Mouse (Mus musculus): ENCODE results near the gene Chmp6. TPM values are rescaled to one million over a fixed set of nuclear protein-coding genes. Genes with fewer than 3 reads are reported as not detected.

The Chmp6 gene
- polyA plus RNA-seq, 1 experiment from 2014 or later, result 54.7 TPM

GRCm38 (mm10) chr11:119942201-119942726, 29.0 kb downstream of the Chmp6 start:
- no peak for TF ChIP-seq CTCF (IDR thresholded peaks at IDR 0.05)
- peak; percentile 24 for ATAC-seq
- POLR2A ChIA-PET, result interaction anchor here (0.8 to 1.0 kb wide), 2 partner anchors 11 to 45 kb away, joined by 3 read pairs; no protein-coding TSS in a partner anchor
- CTCF ChIA-PET, result interaction anchor here (1.2 to 2.9 kb wide), 3 partner anchors 22 to 50 kb away, joined by 6 to 12 read pairs (median 6); no protein-coding TSS in a partner anchor
- no peaks in the 10 kb centered on the region for H3K27me3 ChIP-seq
- in situ Hi-C loops (cut with MboI; ENCODE audit: low pct_unique_long_range_greater_than_20kb), result no loop called here
- no peak for DNase-seq (ENCODE audit: low read depth, low spot score)

GRCm38 (mm10) chr11:119942727-119943427, 29.6 kb downstream of the Chmp6 start, which contains the start of gene Baiap2:
Gene Baiap2, plus strand, starts transcription at chr11:119942763.
- ChIA-PET POLR2A (interaction anchor here (0.8 kb wide), 1 partner anchor 10 kb away, joined by 3 read pairs; no protein-coding TSS in a partner anchor), CTCF (interaction anchor here (2.9 kb wide), 1 partner anchor 49 kb away, joined by 12 read pairs; no protein-coding TSS in a partner anchor)
- DNase-seq (ENCODE audit: low read depth, low spot score) (peak; percentile 75), ATAC-seq (peak; percentile 81)
- in situ Hi-C loops (cut with MboI; ENCODE audit: low pct_unique_long_range_greater_than_20kb), result no loop called here
- H3K27me3 ChIP-seq, result no peaks in the 10 kb centered on the region
- no peak for TF ChIP-seq CTCF (IDR thresholded peaks at IDR 0.05)

DNA sequence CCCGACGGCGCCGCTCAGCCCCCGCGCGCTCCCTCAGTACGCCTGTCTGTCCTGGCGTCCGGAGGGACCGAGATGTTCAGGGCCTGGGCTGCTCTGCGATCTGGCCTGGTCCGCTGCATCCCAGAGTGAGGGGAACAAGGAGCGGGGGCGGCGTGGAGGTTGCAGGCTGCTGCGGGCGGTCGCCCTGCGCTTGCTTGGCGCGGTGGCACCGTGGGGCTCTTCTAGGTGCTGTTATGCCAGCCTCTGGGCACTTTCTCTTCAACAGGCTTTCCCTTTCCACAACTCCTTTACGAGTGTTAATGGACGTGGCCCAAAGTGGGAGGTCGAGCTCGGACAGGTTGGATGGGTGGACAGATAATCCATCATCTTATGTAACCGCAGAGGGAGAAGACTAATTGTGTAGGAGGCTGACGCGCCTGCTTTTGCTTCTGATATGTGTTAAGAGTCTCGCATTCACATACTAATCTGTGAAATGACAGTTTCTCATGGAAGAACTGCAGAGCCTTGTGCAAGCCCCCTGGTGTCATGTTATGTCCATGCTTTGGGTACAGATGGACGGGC, 30.3 kb downstream of the Chmp6 start:
- DNase-seq (ENCODE audit: low read depth, low spot score), result no peak
- TF ChIP-seq CTCF (IDR thresholded peaks at IDR 0.05), result no peak
- POLR2A ChIA-PET, result no interaction called here

DNA sequence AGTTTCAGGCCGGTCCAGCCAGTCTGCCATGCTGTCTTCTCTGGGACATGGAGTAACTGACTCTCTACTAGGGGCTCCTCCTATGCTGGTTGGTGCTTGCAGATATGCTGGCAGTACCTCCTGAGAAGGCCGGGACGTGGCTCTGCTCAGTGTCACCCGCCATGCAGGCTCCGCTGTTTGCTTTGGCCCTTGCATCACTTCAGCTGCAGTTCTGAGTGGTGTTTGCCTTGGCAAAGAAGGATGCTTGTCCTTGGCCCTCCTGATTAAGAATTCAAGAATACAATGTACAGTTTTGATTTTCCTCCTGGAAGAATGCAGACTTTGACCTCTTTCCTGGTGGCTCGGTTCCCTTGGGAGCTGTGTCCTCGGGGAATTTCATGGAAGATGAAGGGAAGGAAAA, 32.1 kb downstream of the Chmp6 start:
- ATAC-seq (no peak), DNase-seq (ENCODE audit: low read depth, low spot score) (no peak)
- in situ Hi-C loops (cut with MboI; ENCODE audit: low pct_unique_long_range_greater_than_20kb), result loop anchor here (5.0 kb wide), 1 partner anchor 42 kb away; no protein-coding TSS in a partner anchor
- no peaks in the 10 kb centered on the region for H3K27me3 ChIP-seq
- ChIA-PET POLR2A (no interaction called here), CTCF (interaction anchor here (2.4 kb wide), 1 partner anchor 10 kb away, joined by 8 read pairs; no protein-coding TSS in a partner anchor)
- TF ChIP-seq CTCF (IDR thresholded peaks at IDR 0.05), result no peak

More for the DNA sequence above, 30.3 kb downstream of the Chmp6 start:
- no peak for ATAC-seq
- in situ Hi-C loops (cut with MboI; ENCODE audit: low pct_unique_long_range_greater_than_20kb), result no loop called here
- no peaks in the 10 kb centered on the region for H3K27me3 ChIP-seq
- CTCF ChIA-PET, result interaction anchor here (1.4 kb wide), 1 partner anchor 48 kb away, joined by 8 read pairs; no protein-coding TSS in a partner anchor

DNA sequence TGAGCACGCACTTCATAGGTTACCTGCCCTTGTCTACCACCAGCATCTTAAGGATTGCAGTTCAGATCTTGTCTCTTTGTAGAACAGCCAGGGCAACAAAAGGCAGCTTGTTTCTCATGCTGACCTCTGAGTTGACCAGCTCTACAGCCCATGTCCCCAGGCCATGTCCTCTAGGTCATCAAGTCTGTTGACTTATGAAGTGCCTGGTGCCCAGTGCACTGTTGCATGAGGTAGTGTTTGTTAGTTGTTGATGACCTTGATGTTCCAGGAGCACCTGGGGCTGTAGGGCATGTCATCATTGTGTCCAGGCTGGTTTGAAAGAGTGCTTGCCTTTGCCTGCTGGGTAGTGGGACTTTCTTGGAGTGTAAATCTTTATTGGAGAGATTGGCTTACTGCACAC, 34.2 kb downstream of the Chmp6 start:
- CTCF ChIA-PET, result interaction anchor here (1.3 to 2.9 kb wide), 2 partner anchors 38 to 44 kb away, joined by 5 to 10 read pairs; no protein-coding TSS in a partner anchor
- no peak for ATAC-seq
- H3K27me3 ChIP-seq, result no peaks in the 10 kb centered on the region
- POLR2A ChIA-PET, result no interaction called here
- in situ Hi-C loops (cut with MboI; ENCODE audit: low pct_unique_long_range_greater_than_20kb), result loop anchor here (5.0 kb wide), 1 partner anchor 40 kb away; no protein-coding TSS in a partner anchor
- no peak for TF ChIP-seq CTCF (IDR thresholded peaks at IDR 0.05)
- no peak for DNase-seq (ENCODE audit: low read depth, low spot score)

- in situ Hi-C loops (cut with MboI; ENCODE audit: low pct_unique_long_range_greater_than_20kb), result loop anchor here (5.0 kb wide), 1 partner anchor 39 kb away; no protein-coding TSS in a partner anchor
- no peaks in the 10 kb centered on the region for H3K27me3 ChIP-seq
- TF ChIP-seq CTCF (IDR thresholded peaks at IDR 0.05), result no peak
- POLR2A ChIA-PET, result no interaction called here
- CTCF ChIA-PET, result interaction anchor here (1.3 to 2.9 kb wide), 4 partner anchors 12 to 44 kb away, joined by 3 to 10 read pairs (median 4); no protein-coding TSS in a partner anchor
- no peak for DNase-seq (ENCODE audit: low read depth, low spot score)
- no peak for ATAC-seq
Observed at GRCm38 (mm10) chr11:119947897-119948296, 34.7 kb downstream of the Chmp6 start.

GRCm38 (mm10) chr11:119948305-119948704, 35.1 kb downstream of the Chmp6 start:
- DNase-seq (ENCODE audit: low read depth, low spot score), result no peak
- ChIA-PET POLR2A (no interaction called here), CTCF (interaction anchor here (1.3 to 2.9 kb wide), 4 partner anchors 12 to 43 kb away, joined by 3 to 10 read pairs (median 4); no protein-coding TSS in a partner anchor)
- ATAC-seq, result no peak
- TF ChIP-seq CTCF (IDR thresholded peaks at IDR 0.05), result no peak
- in situ Hi-C loops (cut with MboI; ENCODE audit: low pct_unique_long_range_greater_than_20kb), result loop anchor here (5.0 kb wide), 1 partner anchor 39 kb away; no protein-coding TSS in a partner anchor
- H3K27me3 ChIP-seq, result no peaks in the 10 kb centered on the region

- no peak for ATAC-seq
- no peak for TF ChIP-seq CTCF (IDR thresholded peaks at IDR 0.05)
- in situ Hi-C loops (cut with MboI; ENCODE audit: low pct_unique_long_range_greater_than_20kb), result loop anchor here (5.0 kb wide), 1 partner anchor 38 kb away; no protein-coding TSS in a partner anchor
- no peaks in the 10 kb centered on the region for H3K27me3 ChIP-seq
- ChIA-PET CTCF (interaction anchor here (1.3 to 2.9 kb wide), 5 partner anchors 11 to 43 kb away, joined by 3 to 10 read pairs (median 4); no protein-coding TSS in a partner anchor), POLR2A (interaction anchor here (0.7 kb wide), 1 partner anchor 15 kb away, joined by 5 read pairs; no protein-coding TSS in a partner anchor)
- DNase-seq (ENCODE audit: low read depth, low spot score), result no peak
Observed at GRCm38 (mm10) chr11:119948803-119949202, 35.6 kb downstream of the Chmp6 start.

DNA sequence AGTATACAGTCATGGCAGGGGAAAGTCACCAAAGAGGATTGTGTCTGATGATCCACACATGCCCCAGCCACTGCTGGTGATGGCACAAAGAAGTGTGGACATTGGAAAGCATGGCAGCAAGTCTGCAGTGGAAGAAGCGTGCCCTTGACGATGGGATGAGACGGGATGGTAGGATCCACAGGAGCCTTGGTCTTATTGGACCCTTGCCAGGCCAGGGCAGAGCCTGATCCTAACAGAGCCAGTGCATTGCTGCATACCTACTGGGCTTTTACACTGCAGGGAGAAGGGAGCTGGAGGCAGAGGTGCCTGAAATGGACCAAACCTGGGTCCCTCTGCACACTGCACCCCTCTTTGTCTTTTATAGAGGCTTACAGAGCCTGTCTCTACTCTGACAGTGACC, 37.3 kb downstream of the Chmp6 start:
- DNase-seq (ENCODE audit: low read depth, low spot score), result no peak
- POLR2A ChIA-PET, result interaction anchor here (1.4 kb wide), 1 partner anchor 13 kb away, joined by 3 read pairs; no protein-coding TSS in a partner anchor
- CTCF ChIA-PET, result no interaction called here
- in situ Hi-C loops (cut with MboI; ENCODE audit: low pct_unique_long_range_greater_than_20kb), result no loop called here
- no peak for ATAC-seq
- no peaks in the 10 kb centered on the region for H3K27me3 ChIP-seq
- no peak for TF ChIP-seq CTCF (IDR thresholded peaks at IDR 0.05)

GRCm38 (mm10) chr11:119951326-119951725, 38.1 kb downstream of the Chmp6 start:
- no peaks in the 10 kb centered on the region for H3K27me3 ChIP-seq
- CTCF ChIA-PET, result interaction anchor here (1.5 kb wide), 1 partner anchor 60 kb away, joined by 3 read pairs; no protein-coding TSS in a partner anchor
- TF ChIP-seq CTCF (IDR thresholded peaks at IDR 0.05), result no peak
- POLR2A ChIA-PET, result interaction anchor here (1.4 kb wide), 1 partner anchor 12 kb away, joined by 3 read pairs; no protein-coding TSS in a partner anchor
- DNase-seq (ENCODE audit: low read depth, low spot score) (no peak), ATAC-seq (no peak)
- in situ Hi-C loops (cut with MboI; ENCODE audit: low pct_unique_long_range_greater_than_20kb), result no loop called here
